Mouse (Mus musculus) T-cell, adult 2 months (primary cell): ENCODE data around the gene Faf2.

Experiments used
- DNase-seq: peaks from one replicate; pipeline ENCODE4 v3.0.0; 2022; ENCODE audit warnings: low spot score

Gene Faf2

GRCm38 (mm10) chr13:54681291-54681690 is 59.7 kb downstream of the Faf2 start:
- DNase-seq: no peak

- no peak for DNase-seq
These were observed 61.7 kb downstream of the Faf2 start for GRCm38 (mm10) chr13:54683301-54683700.

GRCm38 (mm10) chr13:54684140-54684896 is 62.7 kb downstream of the Faf2 start:
- no peak for DNase-seq

GRCm38 (mm10) chr13:54685174-54685573 is 63.6 kb downstream of the Faf2 start:
- no peak for DNase-seq

- no peak for DNase-seq
These were observed 64.8 kb downstream of the Faf2 start for GRCm38 (mm10) chr13:54686139-54687053.

- peak; percentile 92 for DNase-seq
These were observed 65.5 kb downstream of the Faf2 start for GRCm38 (mm10) chr13:54687096-54687495.

GRCm38 (mm10) chr13:54687575-54688424 is 66.2 kb downstream of the Faf2 start:
- peak; percentile 98 for DNase-seq

- DNase-seq: no peak
These were observed 68.7 kb downstream of the Faf2 start for GRCm38 (mm10) chr13:54690151-54690740.

GRCm38 (mm10) chr13:54691737-54692136 is 70.2 kb downstream of the Faf2 start:
- peak; percentile 36 for DNase-seq

- DNase-seq: peak; percentile 31
These were observed 71.3 kb downstream of the Faf2 start for GRCm38 (mm10) chr13:54692711-54693557.

GRCm38 (mm10) chr13:54693558-54694347 is 72.2 kb downstream of the Faf2 start, which contains the start of gene Rnf44:
Gene Rnf44, minus strand, starts transcription at chr13:54693907.
- DNase-seq: peak; percentile 100

- peak; percentile 85 for DNase-seq
These were observed 72.9 kb downstream of the Faf2 start for GRCm38 (mm10) chr13:54694348-54695060.

GRCm38 (mm10) chr13:54695479-54696230 is 74.1 kb downstream of the Faf2 start:
- DNase-seq: no peak

- no peak for DNase-seq
These were observed 79.7 kb downstream of the Faf2 start, which contains the start of gene Cdhr2 for GRCm38 (mm10) chr13:54701243-54701642. Gene Cdhr2, plus strand, starts transcription at chr13:54701461.

GRCm38 (mm10) chr13:54702507-54702906 is 80.9 kb downstream of the Faf2 start:
- DNase-seq: no peak

- no peak for DNase-seq
These were observed 83.3 kb downstream of the Faf2 start for GRCm38 (mm10) chr13:54704890-54705289.

- no peak for DNase-seq
These were observed 89.3 kb downstream of the Faf2 start for GRCm38 (mm10) chr13:54710866-54711265.
